Mouse (Mus musculus) testis, adult 2 months (tissue): ENCODE measurements at regions not wholly inside any gene's neighbourhood (a gene's known extent, or its start where the extent isn't known, plus 50 kb on each side); places are given as distances from the start of the nearest gene placed in this dataset.

ENCODE experiments used
- CTCF ChIP-seq: fragments of 200-500 bp; IDR thresholded peaks from 2 replicates; pipeline ENCODE4 v1.5.1; 2012; ENCODE audit warnings: low read depth, mild to moderate bottlenecking, inconsistent platforms, low read length, moderate library complexity; ENCODE audit not compliant: control insufficient read depth, insufficient read depth, insufficient replicate concordance
- POLR2A ChIP-seq: fragments of 200-500 bp; IDR thresholded peaks from 2 replicates; pipeline ENCODE4 v1.6.1; 2012; ENCODE audit warnings: low read depth, mild to moderate bottlenecking, inconsistent platforms, low read length, moderate library complexity; ENCODE audit not compliant: control insufficient read depth

- TF ChIP-seq POLR2A (no peak), CTCF (no peak)
These were observed 629.4 kb upstream of the Fam92a start for GRCm38 (mm10) chr4:12801186-12801585.
